Mouse (Mus musculus) heart, adult 18-20 months (tissue): ENCODE results near the gene Olfr150. TPM values are rescaled to one million over a fixed set of nuclear protein-coding genes. Genes with fewer than 3 reads are reported as not detected.
"Not testable (repeated sequence)": the region's sequence is repeated elsewhere in the genome, so short reads cannot be mapped to it uniquely, and the experiment has no call there.

ENCODE experiments used
- DNase-seq, 2 experiments: peaks; one replicate each; pipeline ENCODE4 v3.0.0; 2021 to 2022; ENCODE audit warnings: mixed read lengths in 1 of 2
- long read RNA-seq, 2 experiments: library from polyadenylated mRNA; stranded (forward); transcript quantifications; one replicate each; pipeline ENCODE4 v2.0.0; 2021
- total RNA-seq, 2 experiments: library from RNA; stranded (reverse); gene quantifications; 2 replicates each; pipeline ENCODE4 v1.2.3; 2021

The Olfr150 gene
- total RNA-seq = not detected
- long read RNA-seq, experiment 1 = 0 reads
- long read RNA-seq, experiment 2 = 0 reads

DNA sequence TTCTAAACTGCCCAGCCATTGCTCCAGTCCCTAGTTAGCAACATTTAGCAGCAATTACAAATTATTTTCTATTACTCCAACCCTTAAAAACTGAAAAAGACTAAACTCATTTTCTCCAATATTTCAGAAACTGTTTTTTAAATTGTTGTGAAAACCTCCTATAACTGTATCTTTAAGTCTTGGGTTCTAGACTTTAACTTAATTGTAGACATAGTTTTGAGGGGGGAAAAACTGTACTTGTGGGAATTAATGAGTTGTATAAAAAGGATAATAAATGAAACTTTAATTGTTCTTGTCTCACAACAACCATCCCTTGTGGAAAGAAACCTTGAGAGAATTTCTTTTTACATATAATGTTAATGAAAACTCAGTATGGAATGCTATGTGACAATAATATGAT is at the start of gene Olfr150:
Olfr150 (plus strand) TSS at position 301 of the 400 bp plus-strand sequence.
- DNase-seq = no peak

DNA sequence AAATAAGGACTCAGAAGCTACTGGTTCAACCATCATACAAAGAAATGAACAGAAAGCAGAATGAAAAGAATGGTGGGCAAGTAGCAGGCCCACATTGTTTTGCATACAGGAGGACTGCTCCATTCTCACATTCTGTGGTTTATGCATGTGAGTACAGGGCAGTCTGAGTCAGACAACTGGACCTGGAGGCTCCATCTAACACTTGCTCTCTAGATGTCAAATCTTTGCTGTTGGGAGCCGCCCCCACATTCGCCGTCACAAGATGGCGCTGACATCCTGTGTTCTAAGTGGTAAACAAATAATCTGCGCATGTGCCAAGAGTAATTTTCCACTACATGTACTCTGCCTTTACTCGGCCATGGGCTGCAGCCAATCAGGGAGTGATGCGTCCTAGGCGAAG is 29.7 kb upstream of the Olfr150 start:
- DNase-seq = not testable (repeated sequence)

DNA sequence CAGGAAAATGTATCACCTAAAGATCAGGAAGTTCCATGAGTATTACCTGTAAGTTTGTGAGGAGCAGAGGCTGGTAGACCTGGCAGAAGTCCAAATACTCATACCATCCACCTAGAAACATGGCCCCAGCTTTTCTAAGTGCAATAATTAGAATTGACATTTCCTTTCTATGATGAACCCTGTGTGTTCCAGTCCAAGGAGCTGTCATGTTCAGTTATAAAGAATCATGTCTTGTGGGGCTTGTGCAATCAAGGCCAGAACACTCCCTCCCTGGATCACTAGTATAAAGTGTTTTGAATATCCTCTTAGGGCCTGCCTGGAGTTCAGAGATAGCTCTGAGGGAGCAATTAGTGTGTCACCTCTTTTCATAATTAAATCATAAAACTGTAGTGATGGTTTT is 23.8 kb upstream of the Olfr150 start, which contains the start of gene Olfr149:
Olfr149 (minus strand) TSS at position 101 of the 400 bp plus-strand sequence.
- no peak for DNase-seq

DNA sequence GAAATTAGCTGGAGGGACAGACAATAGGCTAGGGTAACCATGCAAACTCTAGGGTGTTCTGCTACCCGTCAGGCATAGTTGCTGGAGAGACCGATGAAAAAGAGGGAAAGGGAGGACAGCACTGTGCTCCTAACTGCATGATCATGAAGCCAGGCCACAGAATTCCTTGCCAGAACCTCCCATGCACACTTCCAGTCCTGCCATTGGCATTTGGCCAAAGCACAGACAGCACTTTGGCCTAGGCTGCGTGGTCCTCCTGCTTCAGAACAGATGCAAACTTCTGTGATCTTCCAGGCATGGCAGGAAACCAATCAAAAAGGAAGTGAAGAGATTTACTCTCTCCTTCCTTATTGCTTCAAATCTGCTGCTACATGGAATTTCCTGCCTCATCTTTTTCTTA is 21.8 kb upstream of the Olfr150 start:
- peak; percentile 9 to 11 for DNase-seq

DNA sequence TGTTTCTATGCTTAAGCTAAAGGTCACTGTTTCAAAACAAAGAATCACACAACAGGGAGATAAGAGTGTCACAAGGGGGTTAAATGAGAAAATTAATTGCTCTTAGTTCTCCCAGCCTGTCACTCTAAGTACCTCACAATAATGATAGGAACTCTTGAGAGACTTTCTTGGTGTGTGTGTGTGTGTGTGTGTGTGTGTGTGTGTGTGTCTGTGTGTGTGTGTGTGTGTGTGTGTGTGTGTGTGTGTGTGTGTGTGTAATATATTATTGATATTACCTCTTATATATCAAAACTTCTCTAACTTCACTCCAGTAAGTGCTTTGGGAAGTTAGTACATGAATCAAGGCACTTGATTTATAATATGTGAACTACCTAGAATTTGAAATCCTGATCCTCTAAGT is 19.7 kb upstream of the Olfr150 start, which contains the start of gene Olfr965:
Olfr965 (plus strand) TSS at position 301 of the 400 bp plus-strand sequence.
- DNase-seq = no peak

DNA sequence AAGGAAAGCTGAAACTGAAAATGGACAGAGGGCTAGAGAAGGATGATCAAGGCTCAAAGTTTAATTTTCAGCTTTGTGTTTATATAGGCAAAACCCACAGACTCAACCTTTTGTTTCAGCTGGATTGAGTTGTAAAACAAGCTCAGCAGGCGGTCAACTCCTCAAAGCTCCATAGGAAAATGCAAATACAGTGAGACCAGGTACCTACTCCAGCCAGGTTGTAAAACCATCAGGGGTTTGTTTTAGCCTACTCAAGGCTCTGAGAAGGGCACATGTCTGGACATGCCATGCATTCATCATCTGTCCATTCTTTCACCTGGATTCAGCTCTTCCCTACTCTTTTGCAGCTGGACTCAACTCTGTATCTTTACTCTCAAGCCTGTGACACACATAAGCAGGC is 10.0 kb downstream of the Olfr150 start:
- no peak for DNase-seq

DNA sequence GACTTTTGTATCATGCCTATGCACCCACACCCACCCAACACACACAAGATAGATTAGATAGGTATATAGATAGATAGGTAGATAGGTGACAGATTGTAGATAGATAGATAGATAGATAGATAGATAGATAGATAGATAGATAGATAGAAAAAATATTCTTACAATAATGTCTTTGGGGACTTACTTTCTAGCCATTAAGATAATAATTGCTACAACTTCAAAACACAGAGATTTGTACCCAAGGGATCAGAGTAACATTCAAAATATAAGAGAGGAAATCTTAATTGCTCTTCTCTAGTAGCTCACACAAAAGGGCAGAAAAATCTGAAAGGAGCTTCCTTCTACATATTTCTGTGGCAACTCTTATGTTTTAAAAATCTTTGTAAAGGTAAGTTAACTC is 15.2 kb downstream of the Olfr150 start, which contains the start of gene Olfr967:
Olfr967 (plus strand) TSS at position 301 of the 400 bp plus-strand sequence.
- DNase-seq = no peak

DNA sequence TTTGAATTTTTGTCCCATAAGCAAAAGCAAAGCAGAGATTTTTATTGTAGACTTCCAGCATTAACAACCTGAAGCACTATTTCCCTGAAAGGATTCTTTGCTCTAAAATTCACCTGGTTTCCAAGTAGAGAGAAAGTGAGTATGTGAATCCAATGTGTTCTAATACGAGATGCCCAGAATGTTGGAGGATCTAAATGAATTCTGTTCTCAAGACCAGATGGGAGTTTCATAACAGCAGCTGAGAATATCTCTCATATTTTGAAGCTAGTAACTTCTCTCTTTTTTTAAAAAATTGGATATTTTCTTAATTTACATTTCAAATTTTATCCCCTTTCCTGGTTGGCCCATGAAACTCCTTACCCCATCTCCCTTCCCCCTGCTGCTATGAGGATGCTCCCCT is 15.7 kb downstream of the Olfr150 start:
- DNase-seq = no peak

DNA sequence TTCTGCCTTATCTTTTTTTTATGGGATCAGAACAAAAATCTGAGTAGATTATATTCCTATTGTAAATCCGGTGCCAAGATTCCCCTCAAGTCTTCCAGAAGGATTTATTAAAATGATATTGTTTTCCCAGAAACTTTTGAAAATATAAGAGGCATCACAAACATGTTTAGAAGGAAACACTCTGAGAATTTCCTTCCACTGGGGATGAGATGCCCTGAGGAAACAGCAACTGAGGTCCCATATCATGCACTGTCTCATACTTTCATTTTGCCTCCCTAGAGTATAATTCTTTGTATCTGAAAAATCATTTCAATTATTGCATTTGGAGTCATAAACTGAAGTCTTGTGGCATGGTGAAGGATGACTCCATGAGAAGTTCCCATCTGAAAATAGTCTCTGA is 52.4 kb downstream of the Olfr150 start, which contains the start of gene Olfr968:
Olfr968 (minus strand) TSS at position 101 of the 400 bp plus-strand sequence.
- DNase-seq = no peak

Other genes starting within 250 kb of the Olfr150 start
- gene Olfr44, start 237.0 kb upstream of the Olfr150 start, total RNA-seq = not detected
- gene Olfr957, start 215.2 kb upstream of the Olfr150 start, total RNA-seq = not detected
- not detected for gene Olfr958, start 176.9 kb upstream of the Olfr150 start, total RNA-seq
- not detected for gene Olfr959, start 155.4 kb upstream of the Olfr150 start, total RNA-seq
- gene AW551984, start 126.6 kb upstream of the Olfr150 start, total RNA-seq = under 1 TPM; 0.13 to 0.22 TPM
- not detected for gene Olfr148, start 120.3 kb upstream of the Olfr150 start, total RNA-seq
- not detected for gene Olfr960, start 109.6 kb upstream of the Olfr150 start, total RNA-seq
- gene Olfr961, start 85.9 kb upstream of the Olfr150 start, total RNA-seq = not detected
- not detected for gene Olfr963, start 63.8 kb upstream of the Olfr150 start, total RNA-seq
- gene Olfr149, start 23.9 kb upstream of the Olfr150 start, total RNA-seq = not detected
- gene Olfr965, start 19.6 kb upstream of the Olfr150 start, total RNA-seq = not detected
- gene Olfr967, start 15.3 kb downstream of the Olfr150 start, total RNA-seq = not detected
- not detected for gene Olfr968, start 52.3 kb downstream of the Olfr150 start, total RNA-seq
- gene Olfr969, start 60.0 kb downstream of the Olfr150 start, total RNA-seq = not detected
- not detected for gene Olfr970, start 77.9 kb downstream of the Olfr150 start, total RNA-seq
- gene Olfr971, start 105.9 kb downstream of the Olfr150 start, total RNA-seq = not detected
- gene Olfr972, start 135.4 kb downstream of the Olfr150 start, total RNA-seq = not detected
- gene Olfr229, start 176.4 kb downstream of the Olfr150 start, total RNA-seq = not detected
- gene Olfr974, start 206.5 kb downstream of the Olfr150 start, total RNA-seq = not detected
- not detected for gene Olfr975, start 221.1 kb downstream of the Olfr150 start, total RNA-seq
- not detected for gene Olfr976, start 230.2 kb downstream of the Olfr150 start, total RNA-seq